Mouse (Mus musculus): ENCODE measurements around the gene Arg2.

Gene Arg2

GRCm38 (mm10) chr12:79130299-79131177 lies at the start of gene Arg2:
Gene Arg2 (plus strand): TSS chr12:79130777.
- peak; percentile 41 for DNase-seq

GRCm38 (mm10) chr12:79089182-79089812 lies 41.3 kb upstream of the Arg2 start, which contains the start of gene Pigh:
Gene Pigh (minus strand): TSS chr12:79089651.
- DNase-seq = peak; percentile 85

- DNase-seq = peak; percentile 51
Observed at GRCm38 (mm10) chr12:79092569-79092968, 38.0 kb upstream of the Arg2 start.

- DNase-seq = no peak
Observed at GRCm38 (mm10) chr12:79097106-79097752, 33.3 kb upstream of the Arg2 start.

GRCm38 (mm10) chr12:79103773-79104172 lies 26.8 kb upstream of the Arg2 start:
- no peak for DNase-seq

GRCm38 (mm10) chr12:79104544-79104943 lies 26.0 kb upstream of the Arg2 start:
- no peak for DNase-seq

- no peak for DNase-seq
Observed at GRCm38 (mm10) chr12:79105312-79105711, 25.3 kb upstream of the Arg2 start.

GRCm38 (mm10) chr12:79118991-79119390 lies 11.6 kb upstream of the Arg2 start:
- DNase-seq = no peak

- peak; percentile 12 for DNase-seq
Observed at GRCm38 (mm10) chr12:79122820-79123219, 7.8 kb upstream of the Arg2 start.

GRCm38 (mm10) chr12:79131178-79131675 lies 650 bp downstream of the Arg2 start:
- no peak for DNase-seq

- no peak for DNase-seq
Observed at GRCm38 (mm10) chr12:79131706-79132460, 1.3 kb downstream of the Arg2 start.

GRCm38 (mm10) chr12:79134676-79135075 lies 4.1 kb downstream of the Arg2 start:
- DNase-seq = no peak

GRCm38 (mm10) chr12:79135105-79135504 lies 4.5 kb downstream of the Arg2 start:
- no peak for DNase-seq

GRCm38 (mm10) chr12:79136949-79137348 lies 6.4 kb downstream of the Arg2 start:
- DNase-seq = no peak

- no peak for DNase-seq
Observed at GRCm38 (mm10) chr12:79138999-79139398, 8.4 kb downstream of the Arg2 start.

- DNase-seq = no peak
Observed at GRCm38 (mm10) chr12:79139417-79139816, 8.8 kb downstream of the Arg2 start.

GRCm38 (mm10) chr12:79140811-79141210 lies 10.2 kb downstream of the Arg2 start:
- DNase-seq = no peak

- DNase-seq = no peak
Observed at GRCm38 (mm10) chr12:79141384-79141783, 10.8 kb downstream of the Arg2 start.

- no peak for DNase-seq
Observed at GRCm38 (mm10) chr12:79149653-79150052, 19.1 kb downstream of the Arg2 start.

- DNase-seq = no peak
Observed at GRCm38 (mm10) chr12:79162876-79163275, 32.3 kb downstream of the Arg2 start.

GRCm38 (mm10) chr12:79169173-79169572 lies 38.6 kb downstream of the Arg2 start:
- no peak for DNase-seq

- peak; percentile 47 for DNase-seq
Observed at GRCm38 (mm10) chr12:79170421-79170820, 39.8 kb downstream of the Arg2 start.
